ENCODE assay signal across 33 mouse cellular contexts in the genomic region with DNA sequence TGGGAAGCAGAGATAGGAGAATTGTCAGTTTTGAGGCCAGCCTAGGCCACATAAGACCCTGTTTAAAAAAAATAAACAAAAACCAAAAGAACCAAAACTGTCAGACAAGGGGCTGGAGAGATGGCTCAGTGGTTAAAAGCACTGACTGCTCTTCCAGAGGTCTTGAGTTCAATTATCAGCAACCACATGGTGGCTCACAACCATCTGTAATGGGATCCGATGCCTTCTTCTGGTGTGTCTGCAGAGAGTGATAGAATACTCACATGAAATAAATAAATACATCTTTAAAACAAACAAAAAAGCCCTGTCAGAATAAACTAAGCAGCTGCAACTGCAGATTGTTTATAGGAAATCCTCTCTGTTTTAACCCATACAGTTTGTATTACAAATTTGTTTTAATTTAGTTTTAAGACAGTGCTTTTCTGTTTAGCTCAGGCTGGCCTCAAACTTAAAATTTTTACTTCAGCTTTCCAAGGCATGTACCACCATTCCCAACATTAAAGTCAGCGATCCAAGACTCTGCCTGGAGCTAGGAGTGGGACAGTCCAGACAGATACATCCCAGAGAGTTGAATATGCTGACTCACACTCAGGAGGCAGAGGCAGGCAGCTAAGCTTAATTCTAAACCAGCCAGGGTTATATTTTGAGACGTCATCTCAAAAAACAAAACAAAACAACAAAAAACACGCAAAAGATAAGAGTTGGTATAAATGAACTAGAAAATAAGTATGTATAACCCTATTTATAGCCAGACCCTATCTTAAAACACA. TPM values are rescaled to one million over a fixed set of nuclear protein-coding genes. Genes with fewer than 3 reads are reported as not detected.
A peak's percentile ranks its signal among the peaks of the same experiment; 100 is the strongest.
DNase-seq lines count a peak whose midpoint lies in the region; ATAC-seq and TF ChIP-seq lines count a peak whose summit lies in the region.
"Had no signal": no experiment of that assay in that cellular context is flagged by ENCODE, and none has a peak within 500 bp of the region (broad histone marks: within the 10 kb centered on the region; RNA-seq: fewer than 3 reads in every experiment).

No protein-coding gene starts in this region.

- no peak for TF ChIP-seq EP300 in liver, postnatal 0 days (IDR thresholded peaks at IDR 0.05; ENCODE audit: low read depth)

- no peaks in the 10 kb centered on the region for H3K27me3 ChIP-seq in liver, embryonic 13.5 days
- no peaks in the 10 kb centered on the region for H3K27me3 ChIP-seq in liver, postnatal 0 days (ENCODE audit: insufficient read depth, low read length)
- H3K27me3 ChIP-seq in liver, embryonic 16.5 days (ENCODE audit: control insufficient read depth, insufficient read depth, low read depth, low read length): no peaks in the 10 kb centered on the region
- H3K27me3 ChIP-seq: embryonic facial prominence, embryonic 13.5 days; heart, embryonic 12.5 days; heart, embryonic 15.5 days had no signal

- no peak for DNase-seq in gastrocnemius, adult 2 months
- DNase-seq in gastrocnemius, postnatal 14 days: no peak
- no peak for DNase-seq in liver, embryonic 13.5 days
- no peak for DNase-seq in liver, postnatal 0 days
- no peak for DNase-seq in kidney, postnatal 36 days
- DNase-seq: adrenal gland, adult 8-10 months; adrenal gland, postnatal 25 days; cerebellum, adult 11-12 months; cerebellum, adult 8-10 months; cerebellum, postnatal 10 days; cerebellum, postnatal 36 days; embryo, embryonic 11 days; forebrain, postnatal 0 days; gastrocnemius, postnatal 10 days; heart, adult 18-20 months; heart, postnatal 14 days; heart, postnatal 4 days had no signal

- intact Hi-C loops in gastrocnemius, adult 2 months (cut with DNase I): no loop called here
- intact Hi-C loops in gastrocnemius, postnatal 14 days (cut with DNase I; ENCODE audit: low total_unique reads): no loop called here

- H3K4me3 ChIP-seq in gastrocnemius, adult 2 months: no peak overlapping the region
- no peak overlapping the region for H3K4me3 ChIP-seq in liver, embryonic 13.5 days (replicated peaks)
- no peak overlapping the region for H3K4me3 ChIP-seq in liver, postnatal 0 days (ENCODE audit: low read depth, low read length)
- H3K4me3 ChIP-seq in liver, embryonic 16.5 days (ENCODE audit: low read depth, low read length): no peak overlapping the region
- H3K4me3 ChIP-seq: embryonic facial prominence, embryonic 10.5 days; embryonic facial prominence, embryonic 13.5 days; heart, embryonic 12.5 days; heart, embryonic 15.5 days had no signal

- H3K36me3 ChIP-seq in liver, embryonic 13.5 days: peaks cover 38% of the 10 kb centered on the region
- H3K36me3 ChIP-seq in liver, postnatal 0 days (replicated peaks; ENCODE audit: insufficient read depth, low read length): peaks cover 16% of the 10 kb centered on the region
- H3K36me3 ChIP-seq in liver, embryonic 16.5 days (ENCODE audit: control insufficient read depth, insufficient read depth): peaks cover 4% of the 10 kb centered on the region

- peak; percentile 77 for ATAC-seq in liver, embryonic 13.5 days (ENCODE audit: low read depth)
- no peak for ATAC-seq in liver, postnatal 0 days
- ATAC-seq in erythroblast, adult 5-6 weeks (replicated peaks; ENCODE audit: low FRiP score, poor library complexity, severe bottlenecking): peak; percentile 77; the same call in 1 of the 2 replicates
- peak; percentile 62; the same call in 1 of the 2 replicates for ATAC-seq in liver, embryonic 16.5 days (ENCODE audit: low read depth)
- ATAC-seq: activated CD4-positive, CD25-positive, alpha-beta regulatory T cell, adult 4 months; forebrain, embryonic 14.5 days; forebrain, postnatal 0 days; hindbrain, postnatal 0 days had no signal

- peak overlapping the region; percentile 9; the same call in 1 of the 2 replicates for H3K27ac ChIP-seq in gastrocnemius, adult 2 months
- peak overlapping the region; percentile 38; the same call in 1 of the 2 replicates for H3K27ac ChIP-seq in liver, embryonic 13.5 days
- no peak overlapping the region for H3K27ac ChIP-seq in liver, postnatal 0 days (ENCODE audit: low read depth)
- H3K27ac ChIP-seq in liver, embryonic 16.5 days (ENCODE audit: low read length): no peak overlapping the region
- H3K27ac ChIP-seq: embryonic facial prominence, embryonic 10.5 days; embryonic facial prominence, embryonic 13.5 days; heart, embryonic 15.5 days; hindbrain, embryonic 14.5 days; hindbrain, postnatal 0 days had no signal

- no peak overlapping the region for H3K4me2 ChIP-seq in liver, embryonic 13.5 days
- H3K4me2 ChIP-seq in liver, postnatal 0 days (ENCODE audit: low read depth, low read length): no peak overlapping the region
- H3K4me2 ChIP-seq in liver, embryonic 16.5 days (ENCODE audit: low read depth, low read length): no peak overlapping the region
- H3K4me2 ChIP-seq: embryonic facial prominence, embryonic 13.5 days; heart, embryonic 12.5 days; heart, embryonic 15.5 days; hindbrain, embryonic 14.5 days had no signal

- no peaks in the 10 kb centered on the region for H3K9me3 ChIP-seq in liver, embryonic 13.5 days (replicated peaks)
- no peaks in the 10 kb centered on the region for H3K9me3 ChIP-seq in liver, postnatal 0 days (ENCODE audit: low read length)
- no peaks in the 10 kb centered on the region for H3K9me3 ChIP-seq in liver, embryonic 16.5 days (replicated peaks; ENCODE audit: control insufficient read depth, low read length)
- H3K9me3 ChIP-seq: embryonic facial prominence, embryonic 10.5 days; embryonic facial prominence, embryonic 13.5 days; heart, embryonic 12.5 days; heart, embryonic 15.5 days had no signal

- 63% methylated on average over 4 of the region's 4 CpGs for WGBS in liver, embryonic 13.5 days (ENCODE audit: insufficient replicate concordance)
- WGBS in liver, postnatal 0 days (ENCODE audit: insufficient replicate concordance): 78% methylated on average over 4 of the region's 4 CpGs
- 61% methylated on average over 4 of the region's 4 CpGs for WGBS in liver, embryonic 16.5 days (ENCODE audit: insufficient replicate concordance)

- peaks cover 70% of the 10 kb centered on the region for H3K4me1 ChIP-seq in liver, embryonic 13.5 days (replicated peaks)
- H3K4me1 ChIP-seq in liver, postnatal 0 days (ENCODE audit: insufficient read depth): no peaks in the 10 kb centered on the region
- peaks cover 8% of the 10 kb centered on the region for H3K4me1 ChIP-seq in liver, embryonic 16.5 days (ENCODE audit: control insufficient read depth, low read depth, low read length)
- H3K4me1 ChIP-seq: embryonic facial prominence, embryonic 10.5 days; embryonic facial prominence, embryonic 13.5 days had no signal

- H3K9ac ChIP-seq in liver, embryonic 13.5 days: peak overlapping the region; percentile 36
- no peak overlapping the region for H3K9ac ChIP-seq in liver, postnatal 0 days (replicated peaks)
- H3K9ac ChIP-seq in liver, embryonic 16.5 days (ENCODE audit: low read depth, low read length): no peak overlapping the region
- H3K9ac ChIP-seq: embryonic facial prominence, embryonic 13.5 days; forebrain, postnatal 0 days; heart, embryonic 12.5 days; heart, embryonic 15.5 days; hindbrain, embryonic 14.5 days had no signal

- no peak for TF ChIP-seq CTCF in gastrocnemius, adult 2 months (IDR thresholded peaks at IDR 0.05)
- no peak for TF ChIP-seq CTCF in liver, postnatal 0 days (IDR thresholded peaks at IDR 0.05; ENCODE audit: low read depth)

RNA-seq across cellular contexts. Expression of a gene that starts 18.5 kb away (rescaled TPM):
- total RNA-seq in gastrocnemius, adult 2 months (2021): 10 to 100 TPM; 42.1 to 44.7 TPM
- total RNA-seq in gastrocnemius, postnatal 14 days (2021): 10 to 100 TPM; 32.3 to 33.6 TPM
- polyA plus RNA-seq in liver, embryonic 13.5 days (2015; fragmentation: Nextera tagmentation; extraction: Ambion mirVana): 8.0 and 8.3 TPM in 2 replicates
- polyA plus RNA-seq in liver, postnatal 0 days (2015; fragmentation: Nextera tagmentation; extraction: Ambion mirVana): 5.3 and 6.4 TPM in 2 replicates
- total RNA-seq in erythroblast, adult 5-6 weeks (2015; ENCODE audit: low replicate concordance): 27.2 and 36.3 TPM in 2 replicates
- 67.6 and 70.0 TPM in 2 replicates for total RNA-seq in erythroblast, adult 5-6 weeks (2017; ENCODE audit: low replicate concordance)
- polyA plus RNA-seq in liver, embryonic 16.5 days (2015; fragmentation: Nextera tagmentation; extraction: Ambion mirVana): 5.5 and 6.6 TPM in 2 replicates

RNA-seq across cellular contexts. Expression of a gene that starts 50.4 kb away (rescaled TPM):
- not detected for total RNA-seq in gastrocnemius, adult 2 months (2021)
- total RNA-seq in gastrocnemius, postnatal 14 days (2021): not detected
- not detected in 2 replicates for polyA plus RNA-seq in liver, embryonic 13.5 days (2015; fragmentation: Nextera tagmentation; extraction: Ambion mirVana)
- polyA plus RNA-seq in liver, postnatal 0 days (2015; fragmentation: Nextera tagmentation; extraction: Ambion mirVana): not detected in 2 replicates
- total RNA-seq in erythroblast, adult 5-6 weeks (2015; ENCODE audit: low replicate concordance): not detected in 2 replicates
- total RNA-seq in erythroblast, adult 5-6 weeks (2017; ENCODE audit: low replicate concordance): not detected in 2 replicates
- not detected in 2 replicates for polyA plus RNA-seq in liver, embryonic 16.5 days (2015; fragmentation: Nextera tagmentation; extraction: Ambion mirVana)
- total RNA-seq: adrenal gland, adult 8-10 months; adrenal gland, postnatal 25 days; ES-E14; forebrain, postnatal 0 days; gastrocnemius, postnatal 10 days; gastrocnemius, postnatal 4 days; heart, adult 18-20 months; heart, postnatal 14 days; heart, postnatal 4 days; hindbrain, postnatal 0 days had no signal
- polyA plus RNA-seq: activated CD4-positive, CD25-positive, alpha-beta regulatory T cell, adult 4 months; brain, embryonic 14.5 days; cortical plate, adult 2 months; embryonic facial prominence, embryonic 10.5 days; embryonic facial prominence, embryonic 13.5 days; forebrain, embryonic 11.5 days; forebrain, embryonic 14.5 days; forebrain, postnatal 0 days; heart, embryonic 12.5 days; heart, embryonic 15.5 days; hindbrain, embryonic 11.5 days; hindbrain, embryonic 14.5 days; hindbrain, postnatal 0 days had no signal

Comparison
In these comparisons a context has a peak if more than half of its experiments do, and no peak if none do; other contexts are left out.
1. H3K27ac ChIP-seq: peak in gastrocnemius, adult 2 months (single experiment) and liver, embryonic 13.5 days (single experiment); none in liver, postnatal 0 days (single experiment) and liver, embryonic 16.5 days (single experiment).